Mouse (Mus musculus) mature B cell (primary cell): ENCODE results near the gene Gm42742.

Experiments used
- in situ Hi-C: fragments of 300-500 bp; cut with MboI; formaldehyde crosslinking; loops from 2 replicates; pipeline ENCODE4 v1.14.3; 2019

The Gm42742 gene

GRCm38 (mm10) chr7:127003620-127004019 is 17.3 kb downstream of the Gm42742 start:
- in situ Hi-C loops, result no loop called here

- in situ Hi-C loops, result no loop called here
Measured at GRCm38 (mm10) chr7:126999568-126999967, 21.3 kb downstream of the Gm42742 start.

DNA sequence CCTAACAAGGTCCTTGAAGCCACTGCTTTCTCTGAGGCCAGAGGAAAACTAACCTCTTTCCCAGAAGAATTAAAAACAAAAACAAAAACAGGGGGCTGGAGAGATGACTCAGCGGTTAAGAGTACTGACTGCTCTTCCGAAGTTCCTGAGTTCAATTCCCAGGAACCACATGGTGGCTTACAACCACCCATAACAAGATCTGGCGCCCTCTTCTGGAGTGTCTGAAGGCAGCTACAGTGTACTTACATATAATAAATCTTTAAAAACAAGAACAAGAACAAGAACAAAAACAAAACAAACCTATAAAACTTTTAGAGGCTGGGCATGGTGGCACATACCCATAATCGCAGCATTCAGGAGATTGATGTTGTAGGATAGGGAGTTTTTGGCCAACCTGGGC is 24.4 kb downstream of the Gm42742 start:
- in situ Hi-C loops, result no loop called here

DNA sequence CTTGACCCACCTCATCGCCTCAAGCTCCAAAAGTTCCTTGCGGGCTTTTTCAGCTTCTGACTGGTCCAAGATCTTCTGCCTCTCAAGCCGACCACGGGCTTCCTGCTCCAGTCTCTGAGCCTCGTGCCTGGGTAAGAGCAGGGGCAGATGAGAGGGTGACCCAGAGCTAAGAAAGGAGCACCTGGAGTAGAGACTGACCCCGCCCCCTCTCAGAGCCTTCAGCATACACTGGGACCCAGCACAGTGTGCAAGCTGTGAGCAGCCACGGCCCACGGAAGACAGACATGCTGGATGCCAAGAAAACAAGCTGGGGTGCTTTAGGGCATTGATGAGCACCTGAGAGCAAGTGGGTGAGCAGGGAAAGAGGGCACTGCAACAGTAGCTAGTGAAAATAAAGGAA is 32.1 kb downstream of the Gm42742 start:
- in situ Hi-C loops, result no loop called here

DNA sequence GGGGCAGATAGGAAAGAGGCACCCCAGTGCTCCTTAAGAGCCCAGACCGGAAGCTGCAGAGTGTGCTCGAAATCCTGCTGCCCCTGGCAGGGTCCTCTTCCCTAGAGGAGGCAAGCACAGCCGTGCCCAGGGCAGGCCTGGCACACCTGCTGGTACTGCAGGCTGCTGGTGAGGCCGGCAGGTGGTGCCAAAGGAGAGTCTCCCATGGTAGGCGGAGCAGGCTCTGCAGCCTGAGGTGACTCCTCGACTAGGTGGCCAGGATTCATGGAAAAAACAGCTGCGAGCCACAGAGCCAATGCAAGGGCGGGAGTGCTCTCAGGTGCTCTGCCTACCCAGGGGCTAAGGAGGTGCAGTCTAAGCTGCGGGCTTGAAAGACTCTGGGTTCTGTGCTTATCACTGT is 34.6 kb downstream of the Gm42742 start:
- in situ Hi-C loops, result no loop called here

DNA sequence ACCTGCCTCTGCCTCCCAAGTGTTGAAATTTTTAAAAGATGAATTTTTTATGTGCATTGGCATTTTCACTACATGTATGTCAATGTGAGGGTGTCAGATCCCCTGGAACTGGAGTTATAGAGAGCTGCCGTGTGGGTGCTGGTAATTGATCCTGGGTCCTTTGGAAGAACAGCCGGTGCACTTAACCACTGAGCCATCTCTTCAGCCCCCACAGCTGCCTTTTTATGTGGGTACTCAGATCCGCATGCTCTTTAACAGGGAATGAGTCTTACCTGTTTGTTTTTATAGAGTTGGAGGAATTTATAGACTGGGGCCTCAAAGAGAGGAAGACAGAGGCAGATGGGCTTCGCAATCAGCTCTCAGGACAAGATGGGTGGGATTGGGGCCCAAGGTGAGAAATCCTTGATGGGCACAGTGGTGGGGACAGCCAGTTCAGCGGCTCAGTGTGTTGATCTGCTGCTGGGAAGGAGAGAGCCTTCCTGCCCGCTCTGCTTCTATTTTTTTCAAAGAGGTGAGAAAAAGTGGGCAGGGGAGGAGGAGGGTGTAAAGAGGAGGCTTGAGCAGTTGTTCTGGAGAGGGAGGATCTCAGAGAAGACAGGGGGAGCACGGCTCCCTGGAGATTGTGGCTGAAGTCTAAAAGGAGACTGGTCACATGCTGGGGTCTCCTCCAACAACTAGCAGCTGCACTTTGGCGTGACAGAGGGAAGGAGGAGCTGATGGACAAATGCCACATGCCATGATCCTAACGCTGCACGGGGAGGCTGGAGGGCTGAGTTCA is 36.0 kb downstream of the Gm42742 start:
- in situ Hi-C loops, result no loop called here

DNA sequence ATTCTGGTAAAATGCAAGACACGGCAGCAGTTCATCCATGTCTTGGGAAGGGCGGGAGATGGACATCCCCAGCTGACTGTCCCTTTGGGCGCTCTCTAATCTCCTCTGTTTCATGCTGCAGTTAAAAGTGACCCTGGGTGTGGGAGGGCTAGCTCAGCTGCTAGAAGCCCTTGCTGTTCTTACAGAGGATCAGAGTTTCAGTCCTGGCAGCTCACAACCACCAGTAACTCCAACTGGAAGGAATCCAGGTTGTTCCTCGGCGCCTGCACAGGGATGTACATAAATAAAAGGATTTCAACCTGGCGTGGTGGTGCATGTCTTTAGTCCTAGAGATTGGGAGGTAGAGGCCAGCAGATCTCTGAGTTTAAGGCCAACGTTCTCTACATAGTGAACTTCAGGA is 37.8 kb downstream of the Gm42742 start:
- in situ Hi-C loops, result no loop called here

- in situ Hi-C loops, result no loop called here
Measured at GRCm38 (mm10) chr7:126982054-126982453, 38.8 kb downstream of the Gm42742 start.

DNA sequence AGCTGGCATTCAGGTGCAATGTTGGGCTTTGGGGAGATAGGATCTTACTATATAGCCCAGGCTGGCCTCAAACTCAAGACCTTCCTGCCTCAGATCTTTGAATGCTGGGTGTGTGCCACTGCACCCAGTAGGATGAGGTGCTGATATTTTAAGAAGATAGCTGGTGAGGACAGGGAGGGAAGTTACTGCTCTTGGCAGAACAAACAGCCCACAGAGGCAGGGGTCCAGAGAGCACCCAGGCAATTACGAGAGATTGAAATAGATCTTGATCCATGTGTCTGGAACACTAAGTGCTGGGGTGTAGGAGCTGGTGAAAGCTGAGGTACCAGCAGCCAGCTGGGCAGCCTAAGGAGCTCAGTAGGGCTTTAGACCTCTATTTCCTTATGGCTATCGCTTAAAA is 39.3 kb downstream of the Gm42742 start:
- in situ Hi-C loops, result no loop called here

DNA sequence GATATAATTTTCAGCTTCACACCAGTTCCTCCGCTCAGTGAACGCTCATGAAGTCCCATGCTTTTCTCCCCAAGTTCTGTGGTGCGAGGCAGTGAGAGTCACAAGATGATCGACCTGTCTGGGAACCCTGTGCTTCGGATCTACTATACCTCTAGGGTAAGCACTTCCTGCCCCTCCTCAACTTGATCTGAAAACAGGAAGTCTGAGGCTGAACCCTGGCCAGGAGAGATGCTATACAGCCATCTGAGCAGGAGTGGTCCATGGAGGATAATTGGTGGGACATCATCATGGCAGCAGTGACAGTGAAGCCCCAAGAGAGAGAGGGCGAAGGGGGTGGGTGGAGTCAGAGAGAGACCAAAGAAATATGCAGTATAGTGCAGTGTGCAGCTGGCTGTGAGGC is 42.1 kb downstream of the Gm42742 start:
- in situ Hi-C loops, result no loop called here

- in situ Hi-C loops, result no loop called here
Measured at GRCm38 (mm10) chr7:126976878-126977459, 43.9 kb downstream of the Gm42742 start.

- in situ Hi-C loops, result no loop called here
Measured at GRCm38 (mm10) chr7:126975950-126976866, 44.7 kb downstream of the Gm42742 start, which contains the start of gene Cdiptos. TSS of gene Cdiptos (minus strand) at chr7:126976098.

GRCm38 (mm10) chr7:126975893-126975949 is 45.2 kb downstream of the Gm42742 start, which contains the start of gene Cdipt:
TSS of gene Cdipt (plus strand) at chr7:126975914.
- in situ Hi-C loops, result no loop called here

DNA sequence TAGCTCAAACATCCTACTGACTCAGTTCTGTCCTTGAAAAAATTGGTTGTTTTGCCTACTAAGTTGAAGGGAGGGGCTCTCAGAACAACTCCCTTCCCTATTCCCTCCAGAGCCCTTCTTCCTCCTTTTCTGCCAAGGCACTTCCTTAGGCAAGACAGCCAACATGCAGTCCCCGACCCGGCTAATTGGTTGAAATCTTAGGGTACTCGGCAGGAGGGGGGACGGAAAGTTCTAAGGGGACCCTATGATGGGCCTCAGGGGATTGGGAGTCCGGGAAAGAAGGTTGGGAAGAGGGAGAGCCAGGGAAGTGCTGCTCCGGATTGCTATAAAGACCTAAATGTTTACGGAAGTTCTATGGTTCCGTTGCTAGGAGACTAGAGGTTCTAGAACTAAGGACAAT is 45.4 kb downstream of the Gm42742 start:
- in situ Hi-C loops, result no loop called here

GRCm38 (mm10) chr7:126967361-126967760 is 53.5 kb downstream of the Gm42742 start:
- in situ Hi-C loops, result no loop called here

DNA sequence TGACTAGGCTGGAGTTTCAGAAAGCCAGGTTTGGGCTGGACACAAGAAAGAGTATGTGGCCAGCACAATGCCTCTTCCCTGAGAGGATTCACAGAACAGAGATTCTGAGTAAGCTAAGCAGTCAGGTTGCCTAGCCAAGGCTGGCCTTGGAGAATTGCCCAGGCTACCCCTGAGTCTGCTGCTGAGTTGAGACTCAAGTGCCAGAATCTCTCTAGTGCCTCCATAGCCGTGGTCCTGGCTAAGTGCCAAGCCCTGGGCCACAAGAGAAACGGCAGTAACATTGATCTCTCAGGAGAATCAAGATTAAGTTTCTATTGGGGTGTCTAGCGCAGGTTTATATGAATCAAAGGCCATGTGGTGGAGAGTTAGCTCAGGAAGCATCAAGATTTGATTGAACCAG is 55.3 kb downstream of the Gm42742 start:
- in situ Hi-C loops, result no loop called here
